In the genomic region with DNA sequence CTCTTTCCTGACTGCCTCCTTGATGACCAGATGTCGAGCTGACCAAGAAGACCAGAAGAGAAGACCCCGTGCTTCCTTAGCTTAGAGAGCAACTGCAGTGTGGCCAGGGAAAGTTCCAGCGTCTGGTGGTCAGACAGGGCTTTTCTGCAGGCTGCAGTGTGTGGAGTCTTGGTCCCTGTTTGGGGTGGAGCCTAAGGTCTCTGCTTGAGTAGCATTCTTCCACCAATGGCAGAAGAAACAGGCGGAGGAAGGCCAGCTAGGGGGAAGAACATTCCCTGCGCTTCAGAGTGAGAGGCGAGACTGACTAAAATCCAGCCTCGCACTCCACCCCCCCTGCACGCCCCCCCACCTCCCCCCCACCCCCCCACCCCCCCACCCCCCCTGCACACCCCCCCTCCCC, we compare ENCODE assay signal across 17 mouse cellular contexts. TPM values are rescaled to one million over a fixed set of nuclear protein-coding genes. Genes with fewer than 3 reads are reported as not detected.
DNase-seq lines count a peak whose midpoint lies in the region; ATAC-seq and TF ChIP-seq lines count a peak whose summit lies in the region.
"Had no signal": no experiment of that assay in that cellular context is flagged by ENCODE, and none has a peak within 500 bp of the region (broad histone marks: within the 10 kb centered on the region; RNA-seq: fewer than 3 reads in every experiment).

No protein-coding gene starts in this region.

- peak overlapping the region; percentile 41; the same call in 1 of the 2 replicates for H3K27ac ChIP-seq in kidney, embryonic 15.5 days
- H3K27ac ChIP-seq in lung, embryonic 15.5 days = no peak overlapping the region
- peak overlapping the region; percentile 5; the same call in 1 of the 2 replicates for H3K27ac ChIP-seq in limb, embryonic 10.5 days
- H3K27ac ChIP-seq in stomach, embryonic 14.5 days (ENCODE audit: low read length) = peak overlapping the region; percentile 2; the same call in 1 of the 2 replicates
- H3K27ac ChIP-seq in left cerebral cortex, adult 2 months = no peak overlapping the region
- H3K27ac ChIP-seq: forebrain, embryonic 10.5 days; midbrain, embryonic 10.5 days had no signal

- WGBS in kidney, embryonic 15.5 days = 34% methylated on average over 6 of the region's 8 CpGs
- 31% methylated on average over 8 of the region's 8 CpGs for WGBS in lung, embryonic 15.5 days
- 45% methylated on average over 6 of the region's 8 CpGs for WGBS in limb, embryonic 10.5 days
- WGBS in stomach, embryonic 14.5 days = 35% methylated on average over 8 of the region's 8 CpGs

- peak; percentile 48; the same call in 1 of the 2 replicates for ATAC-seq in kidney, embryonic 15.5 days (replicated peaks; ENCODE audit: low FRiP score)
- peak; percentile 35; the same call in 1 of the 2 replicates for ATAC-seq in lung, embryonic 15.5 days (ENCODE audit: borderline replicate concordance, extremely low read depth, low FRiP score, low TSS enrichment)
- no peak for ATAC-seq in stomach, embryonic 14.5 days (ENCODE audit: insufficient number of reproducible peaks, insufficient read depth, low FRiP score, low read depth)
- ATAC-seq: forebrain, postnatal 0 days; liver, postnatal 0 days had no signal

- no peaks in the 10 kb centered on the region for H3K9me3 ChIP-seq in kidney, embryonic 15.5 days (replicated peaks)
- no peaks in the 10 kb centered on the region for H3K9me3 ChIP-seq in lung, embryonic 15.5 days
- H3K9me3 ChIP-seq in limb, embryonic 10.5 days (replicated peaks) = no peaks in the 10 kb centered on the region
- no peaks in the 10 kb centered on the region for H3K9me3 ChIP-seq in stomach, embryonic 14.5 days (ENCODE audit: control insufficient read depth, low read depth, low read length)
- H3K9me3 ChIP-seq: forebrain, embryonic 10.5 days; midbrain, embryonic 10.5 days had no signal

- H3K27me3 ChIP-seq in kidney, embryonic 15.5 days = no peaks in the 10 kb centered on the region
- no peaks in the 10 kb centered on the region for H3K27me3 ChIP-seq in lung, embryonic 15.5 days
- H3K27me3 ChIP-seq in limb, embryonic 10.5 days (ENCODE audit: low read depth, poor library complexity, severe bottlenecking) = no peaks in the 10 kb centered on the region
- H3K27me3 ChIP-seq in stomach, embryonic 14.5 days (ENCODE audit: control insufficient read depth, insufficient read depth, low read length) = no peaks in the 10 kb centered on the region

- H3K9ac ChIP-seq in kidney, embryonic 15.5 days = no peak overlapping the region
- H3K9ac ChIP-seq in lung, embryonic 15.5 days = no peak overlapping the region
- H3K9ac ChIP-seq in stomach, embryonic 14.5 days (replicated peaks; ENCODE audit: low read depth, low read length) = no peak overlapping the region
- H3K9ac ChIP-seq: forebrain, postnatal 0 days; liver, postnatal 0 days had no signal

- intact Hi-C loops in left cerebral cortex, adult 2 months (cut with DNase I) = no loop called here

- peaks cover 31% of the 10 kb centered on the region for H3K4me1 ChIP-seq in kidney, embryonic 15.5 days
- H3K4me1 ChIP-seq in lung, embryonic 15.5 days = peaks cover 14% of the 10 kb centered on the region
- peaks cover 28% of the 10 kb centered on the region for H3K4me1 ChIP-seq in limb, embryonic 10.5 days
- peaks cover 16% of the 10 kb centered on the region for H3K4me1 ChIP-seq in stomach, embryonic 14.5 days (ENCODE audit: control insufficient read depth, insufficient read depth, low read length)

- no peak overlapping the region for H3K4me3 ChIP-seq in kidney, embryonic 15.5 days (replicated peaks)
- no peak overlapping the region for H3K4me3 ChIP-seq in lung, embryonic 15.5 days
- no peak overlapping the region for H3K4me3 ChIP-seq in limb, embryonic 10.5 days
- H3K4me3 ChIP-seq in stomach, embryonic 14.5 days (ENCODE audit: low read depth, low read length) = no peak overlapping the region
- H3K4me3 ChIP-seq in left cerebral cortex, adult 2 months = no peak overlapping the region
- H3K4me3 ChIP-seq: forebrain, embryonic 10.5 days; midbrain, embryonic 10.5 days had no signal

- no peak for DNase-seq in kidney, adult 9 months
- no peak for DNase-seq in lung, postnatal 25 days (ENCODE audit: low spot score)
- DNase-seq in limb, embryonic 10.5 days (ENCODE audit: low spot score) = no peak
- DNase-seq in adrenal gland, adult 2 months = no peak
- DNase-seq in left cerebral cortex, adult 2 months (ENCODE audit: extremely low spot score in 1 of 2, low spot score in 2 of 2) = no peak
- DNase-seq: B cell, adult 2 months; cerebellum, adult 8-10 months; forebrain, postnatal 0 days; liver; liver, postnatal 0 days; right cerebral cortex, postnatal 25 days had no signal

- no peak for TF ChIP-seq CTCF in left cerebral cortex, adult 2 months (IDR thresholded peaks at IDR 0.05)

- H3K36me3 ChIP-seq in kidney, embryonic 15.5 days = no peaks in the 10 kb centered on the region
- no peaks in the 10 kb centered on the region for H3K36me3 ChIP-seq in lung, embryonic 15.5 days
- H3K36me3 ChIP-seq in limb, embryonic 10.5 days = 0 out of 2 replicates have a peak, but pooled peaks cover 10% of the 10 kb centered on the region
- no peaks in the 10 kb centered on the region for H3K36me3 ChIP-seq in stomach, embryonic 14.5 days (ENCODE audit: control insufficient read depth, insufficient read depth, low read length)

- H3K4me2 ChIP-seq in kidney, embryonic 15.5 days = no peak overlapping the region
- H3K4me2 ChIP-seq in lung, embryonic 15.5 days = no peak overlapping the region
- no peak overlapping the region for H3K4me2 ChIP-seq in stomach, embryonic 14.5 days (replicated peaks; ENCODE audit: low read depth, low read length)

RNA-seq across cellular contexts. Expression of gene Zfp664, which starts 33.6 kb away (rescaled TPM):
- polyA plus RNA-seq in kidney, embryonic 15.5 days (2015; fragmentation: Nextera tagmentation; extraction: Ambion mirVana) = 118 and 126 TPM in 2 replicates
- polyA plus RNA-seq in lung, embryonic 15.5 days (2015; fragmentation: Nextera tagmentation; extraction: Ambion mirVana) = 94.7 and 106 TPM in 2 replicates
- polyA plus RNA-seq in limb, embryonic 10.5 days (2016; fragmentation: Nextera tagmentation; extraction: Ambion mirVana) = 150 and 157 TPM in 2 replicates
- 86.6 and 97.6 TPM in 2 replicates for polyA plus RNA-seq in stomach, embryonic 14.5 days (2014; fragmentation: Nextera tagmentation; extraction: Ambion mirVana)
- 10 to 100 TPM; 44.8 to 49.1 TPM for total RNA-seq in adrenal gland, adult 2 months (2021)
- polyA plus RNA-seq in adrenal gland, adult 2 months (2012; rRNA removed) = 23.7 and 26.2 TPM in 2 replicates
- total RNA-seq in left cerebral cortex, adult 2 months (2021) = 10 to 100 TPM; 68.4 to 77.1 TPM

RNA-seq across cellular contexts. Expression of gene Ccdc92, which starts 33.9 kb away (rescaled TPM):
- polyA plus RNA-seq in kidney, embryonic 15.5 days (2015; fragmentation: Nextera tagmentation; extraction: Ambion mirVana) = 9.1 and 9.7 TPM in 2 replicates
- polyA plus RNA-seq in lung, embryonic 15.5 days (2015; fragmentation: Nextera tagmentation; extraction: Ambion mirVana) = 9.5 and 10.4 TPM in 2 replicates
- polyA plus RNA-seq in limb, embryonic 10.5 days (2016; fragmentation: Nextera tagmentation; extraction: Ambion mirVana) = 6.1 and 8.1 TPM in 2 replicates
- 8.3 and 11.5 TPM in 2 replicates for polyA plus RNA-seq in stomach, embryonic 14.5 days (2014; fragmentation: Nextera tagmentation; extraction: Ambion mirVana)
- 10 to 100 TPM in 1 of 2 experiments, 1 to 10 TPM in 1; 6.3 to 10.9 TPM for total RNA-seq in adrenal gland, adult 2 months (2021)
- 7.3 and 7.4 TPM in 2 replicates for polyA plus RNA-seq in adrenal gland, adult 2 months (2012; rRNA removed)
- 10 to 100 TPM; 80.9 to 86.3 TPM for total RNA-seq in left cerebral cortex, adult 2 months (2021)
- total RNA-seq: hematopoietic stem cell, adult 5-6 weeks had no signal

Comparison
In these comparisons a context has a peak if more than half of its experiments do, and no peak if none do; other contexts are left out.
1. H3K27ac ChIP-seq: peak in kidney, embryonic 15.5 days (single experiment), limb, embryonic 10.5 days (single experiment) and stomach, embryonic 14.5 days (single experiment); none in lung, embryonic 15.5 days (single experiment) and left cerebral cortex, adult 2 months (single experiment).